Mouse (Mus musculus) kidney, postnatal 10 days (tissue): ENCODE results near the gene Rmnd5a.
"Not testable (repeated sequence)": the region's sequence is repeated elsewhere in the genome, so short reads cannot be mapped to it uniquely, and the experiment has no call there.

Experiments
- DNase-seq: peaks from one replicate; pipeline ENCODE4 v3.0.0; 2021; ENCODE audit warnings: mixed read lengths

Rmnd5a gene

DNA sequence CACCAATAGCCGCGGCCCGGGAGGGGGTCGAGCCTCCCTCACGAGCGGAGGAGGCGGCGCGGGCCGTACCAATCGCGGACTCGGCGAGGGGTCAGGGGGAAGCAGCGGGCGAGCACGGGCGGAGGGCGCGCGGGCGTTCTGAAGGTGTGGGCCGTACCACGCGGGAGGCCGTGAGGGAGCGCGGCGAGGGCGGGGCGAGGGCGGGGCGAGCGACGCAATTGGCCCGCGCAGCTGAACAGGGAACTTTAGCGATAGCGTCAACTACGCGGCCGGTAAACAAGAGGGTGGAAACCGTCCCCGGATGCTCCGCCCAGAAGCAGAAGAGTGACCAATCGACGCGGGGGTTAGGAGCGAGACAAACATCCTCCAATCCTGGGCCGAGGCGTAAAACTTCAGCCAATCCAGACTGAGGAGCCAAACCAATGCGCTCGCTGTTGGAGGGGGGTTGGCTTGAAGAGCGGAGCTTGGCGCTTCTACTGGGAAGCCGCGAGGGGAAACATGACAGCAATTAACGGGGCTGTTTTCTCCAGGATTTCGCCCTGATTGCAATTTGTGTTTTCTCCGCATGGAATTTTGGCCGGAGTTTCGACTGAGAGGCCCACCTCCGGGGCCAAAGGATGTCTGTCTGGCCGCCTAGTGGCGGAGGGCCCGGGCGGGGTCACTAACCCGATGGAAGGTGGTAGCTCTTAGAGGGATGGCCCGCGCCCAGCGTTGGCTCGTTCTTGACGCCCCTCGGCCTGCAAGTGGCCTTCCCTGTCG is at the start of gene Rmnd5a:
Rmnd5a (minus strand) TSS at position 146 of the 759 bp plus-strand sequence.
- peak; percentile 99 for DNase-seq

DNA sequence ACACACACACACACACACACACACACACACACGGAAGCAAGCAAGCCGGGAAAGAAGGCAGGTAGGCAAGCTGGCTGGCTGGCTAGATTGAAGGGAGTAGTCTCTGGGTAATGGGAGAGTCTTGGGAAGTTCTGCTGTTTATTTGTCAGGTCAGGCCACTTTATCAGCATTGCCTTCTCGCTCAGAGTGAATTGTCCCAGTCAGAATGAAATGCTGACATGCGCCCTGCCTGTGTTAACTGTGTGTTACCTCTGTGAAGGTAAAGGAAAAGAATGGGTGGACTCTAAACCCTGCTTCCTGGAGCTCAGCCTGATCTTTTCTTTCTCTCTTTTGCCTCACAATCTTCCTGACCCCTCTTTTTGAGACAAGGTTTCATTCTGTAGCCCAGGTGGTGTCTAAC is 47.5 kb upstream of the Rmnd5a start:
- DNase-seq: no peak

DNA sequence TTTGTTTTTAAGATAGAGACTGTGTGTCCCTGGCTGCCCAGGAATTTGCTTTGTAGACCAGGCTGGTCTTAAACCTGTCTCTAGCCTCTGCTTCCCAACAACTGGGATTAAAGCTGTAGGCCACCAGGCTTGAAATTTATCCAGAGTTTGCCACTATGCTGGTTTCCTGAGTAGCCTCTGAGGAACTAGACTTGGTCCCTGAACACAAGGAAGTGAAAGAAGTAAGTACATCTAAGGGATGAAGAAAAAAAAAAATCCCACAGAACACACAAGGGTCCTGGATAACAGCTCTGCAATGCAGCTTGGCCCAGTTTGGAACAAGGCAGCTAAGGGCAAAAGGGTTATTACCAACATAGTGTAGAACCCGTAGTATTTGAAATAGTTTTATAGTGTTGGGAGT is 46.4 kb upstream of the Rmnd5a start:
- no peak for DNase-seq

DNA sequence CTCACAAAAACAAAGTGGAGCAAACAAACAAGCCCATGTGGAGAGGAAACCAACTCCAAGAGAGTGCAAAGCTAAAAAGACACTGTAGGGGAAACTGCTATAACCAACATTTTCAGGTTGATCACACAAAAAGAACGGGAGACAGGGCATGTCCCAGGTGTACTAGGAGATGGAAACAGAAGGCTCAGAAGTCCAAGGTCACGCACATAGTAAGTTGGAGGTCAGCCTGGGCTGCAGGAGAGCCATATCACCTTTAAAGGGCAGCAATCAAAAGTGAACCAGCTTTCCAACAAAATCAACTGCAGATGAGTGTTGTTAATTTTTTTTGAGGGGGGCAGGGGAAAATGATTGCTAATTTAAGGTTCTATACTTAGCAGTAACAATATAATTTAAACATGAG is 45.8 kb upstream of the Rmnd5a start:
- no peak for DNase-seq

DNA sequence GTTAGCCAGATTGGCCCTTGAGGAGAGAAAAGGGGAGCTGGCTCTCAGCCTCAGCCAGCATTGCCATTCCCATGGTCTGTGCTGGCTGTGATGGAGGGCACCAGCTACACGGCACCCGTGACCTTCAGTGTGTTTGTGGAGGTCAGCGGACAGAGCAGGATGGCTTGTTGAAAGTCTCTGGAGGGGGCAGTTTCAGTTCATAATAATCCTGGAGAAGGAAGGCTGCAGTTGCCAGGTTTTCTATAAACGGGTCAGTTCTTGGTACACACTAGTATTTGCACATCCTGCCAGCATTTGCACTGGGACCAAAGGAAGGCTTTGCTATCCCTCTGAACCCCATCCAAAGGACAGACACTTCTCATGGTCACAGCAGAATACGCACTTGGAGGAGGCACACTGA is 44.8 kb upstream of the Rmnd5a start:
- DNase-seq: peak; percentile 11

DNA sequence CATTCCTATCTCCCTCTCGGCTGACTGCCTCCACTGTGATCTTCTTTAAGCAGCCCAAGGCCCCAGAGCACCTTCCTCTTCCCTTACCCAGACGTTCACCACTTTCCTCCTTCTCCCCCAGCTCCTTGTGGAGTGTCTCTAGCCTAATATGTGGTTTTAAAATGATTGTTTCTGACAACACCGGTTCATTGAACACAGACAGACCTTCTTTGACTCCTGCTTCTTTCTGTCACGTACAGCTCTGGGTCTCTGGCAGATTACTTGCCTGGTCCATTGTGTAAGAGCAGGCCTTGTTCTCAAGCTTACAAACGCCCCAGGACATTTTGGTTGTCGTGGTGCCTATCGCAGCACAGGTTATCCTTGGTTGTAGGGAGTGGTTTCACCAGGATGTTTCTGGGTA is 40.7 kb upstream of the Rmnd5a start:
- no peak for DNase-seq

DNA sequence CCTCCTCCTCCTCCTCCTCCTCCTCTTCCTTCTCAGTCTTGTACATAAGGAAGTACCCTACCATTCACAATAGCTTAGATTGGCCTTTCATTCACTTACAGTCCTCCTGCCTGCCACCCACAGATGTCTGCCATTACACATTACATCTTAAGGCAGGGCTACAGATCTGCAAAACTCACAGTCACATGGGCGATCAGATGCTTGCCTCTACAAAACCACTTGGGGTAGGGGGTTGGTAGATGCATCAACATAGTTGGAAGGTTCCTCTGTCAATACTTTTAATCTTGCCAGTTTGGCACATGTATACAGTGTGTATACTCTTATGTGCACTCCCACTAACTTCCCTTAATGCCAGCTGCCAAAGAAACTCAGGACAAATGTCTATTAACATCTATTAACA is 39.7 kb upstream of the Rmnd5a start:
- no peak for DNase-seq

DNA sequence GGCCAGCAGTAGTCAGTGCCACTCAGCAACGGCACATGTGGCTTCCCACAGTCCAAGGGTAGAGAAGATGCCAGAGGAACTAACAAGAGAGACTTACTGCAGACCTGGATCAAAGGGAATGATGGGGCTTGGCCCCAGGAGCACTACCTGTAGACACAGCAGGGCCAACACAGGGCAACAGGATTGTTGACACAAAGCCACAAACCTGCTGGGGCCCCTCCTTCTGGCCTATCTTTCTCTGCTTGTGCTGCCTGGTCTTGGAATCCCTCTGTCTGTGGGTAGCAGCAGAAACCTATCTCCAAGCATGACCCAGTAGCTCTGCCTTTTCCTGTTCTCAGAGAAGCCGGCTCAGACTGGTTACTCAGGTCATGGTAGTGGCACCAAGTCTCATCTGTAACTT is 39.2 kb upstream of the Rmnd5a start:
- DNase-seq: not testable (repeated sequence)

DNA sequence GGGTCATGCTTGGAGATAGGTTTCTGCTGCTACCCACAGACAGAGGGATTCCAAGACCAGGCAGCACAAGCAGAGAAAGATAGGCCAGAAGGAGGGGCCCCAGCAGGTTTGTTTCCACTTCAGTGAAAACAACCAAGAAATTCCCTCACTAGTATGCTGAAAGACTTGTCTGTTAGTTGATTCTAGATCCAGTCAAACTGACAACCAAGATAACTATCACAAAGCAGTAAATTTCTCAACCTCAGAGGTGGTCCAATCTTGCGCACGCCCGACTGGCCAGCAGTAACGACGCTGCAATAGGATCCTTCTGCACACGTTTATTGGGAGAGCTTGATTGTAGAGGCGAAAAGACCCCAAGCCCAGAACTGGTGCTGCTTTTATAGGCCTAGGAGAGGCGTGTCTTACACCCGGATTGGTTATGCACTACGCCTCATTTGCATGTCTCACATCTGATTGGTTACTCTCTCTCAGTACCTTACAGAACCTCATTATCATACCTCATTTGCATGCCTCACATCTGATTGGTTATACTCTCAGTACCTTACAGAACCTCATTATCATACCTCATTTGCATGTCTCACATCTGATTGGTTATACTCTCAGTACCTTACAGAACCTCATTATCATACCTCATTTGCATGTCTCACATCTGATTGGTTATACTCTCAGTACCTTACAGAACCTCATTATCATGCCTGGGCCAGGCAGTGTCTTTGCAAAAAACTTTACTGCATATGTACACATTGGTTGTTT is 38.6 kb upstream of the Rmnd5a start:
- DNase-seq: not testable (repeated sequence)

DNA sequence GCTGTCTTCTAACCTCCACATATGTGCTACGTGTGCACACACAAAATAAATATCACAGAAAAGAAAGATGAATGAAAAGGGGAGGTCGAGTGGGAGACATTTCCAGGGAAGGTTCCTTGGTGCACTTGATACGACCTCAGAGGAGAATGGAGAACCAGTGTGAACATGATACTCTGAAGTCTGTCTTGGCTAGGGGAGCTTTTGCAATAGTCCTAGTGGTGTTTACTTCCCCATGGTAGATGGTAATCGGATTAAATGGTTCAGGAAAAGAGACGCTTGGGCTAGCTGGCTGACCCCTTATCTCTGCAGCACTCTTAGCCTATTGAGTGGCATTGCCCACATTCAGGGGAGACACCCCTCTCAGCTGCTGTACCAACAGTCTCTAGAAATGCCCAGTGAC is 36.3 kb upstream of the Rmnd5a start:
- DNase-seq: no peak

DNA sequence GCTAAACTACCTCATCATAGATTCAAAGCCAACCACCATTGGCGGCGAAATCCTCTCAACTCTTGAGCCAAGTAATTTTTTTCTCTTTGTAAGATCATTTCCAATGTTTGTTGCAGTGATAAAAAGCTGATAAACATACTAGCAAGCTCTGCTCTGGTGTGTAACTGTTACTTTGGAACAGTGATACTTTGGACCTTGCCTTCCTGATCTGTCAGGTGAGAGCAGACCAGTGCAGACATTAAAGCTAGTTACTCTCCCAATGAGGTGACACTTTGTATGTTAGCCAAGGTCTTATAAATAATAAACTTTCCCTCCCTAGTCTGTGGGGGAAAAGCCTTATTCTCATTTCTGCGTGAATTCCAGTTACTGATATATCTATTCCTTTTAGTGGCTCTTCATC is 35.2 kb upstream of the Rmnd5a start:
- no peak for DNase-seq

DNA sequence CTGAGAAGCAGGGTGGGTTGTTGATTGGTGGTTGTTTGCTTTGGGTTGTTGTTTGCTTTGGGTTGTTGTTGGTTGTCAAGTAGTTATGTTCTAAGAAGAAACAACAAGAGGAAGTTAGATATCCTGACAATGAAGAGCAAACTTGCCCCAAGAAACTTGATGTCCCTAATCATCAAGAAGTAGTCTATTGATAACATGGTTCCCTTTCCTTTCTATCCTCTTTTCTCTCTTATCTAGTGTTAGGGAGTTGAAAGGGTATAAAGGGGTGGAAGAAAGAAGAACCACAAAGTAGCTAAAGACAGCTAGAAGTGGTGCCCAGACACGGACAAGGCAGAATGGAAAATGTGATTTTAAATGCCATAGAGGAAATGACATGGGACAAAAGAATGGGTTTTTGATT is 32.3 kb upstream of the Rmnd5a start:
- no peak for DNase-seq

DNA sequence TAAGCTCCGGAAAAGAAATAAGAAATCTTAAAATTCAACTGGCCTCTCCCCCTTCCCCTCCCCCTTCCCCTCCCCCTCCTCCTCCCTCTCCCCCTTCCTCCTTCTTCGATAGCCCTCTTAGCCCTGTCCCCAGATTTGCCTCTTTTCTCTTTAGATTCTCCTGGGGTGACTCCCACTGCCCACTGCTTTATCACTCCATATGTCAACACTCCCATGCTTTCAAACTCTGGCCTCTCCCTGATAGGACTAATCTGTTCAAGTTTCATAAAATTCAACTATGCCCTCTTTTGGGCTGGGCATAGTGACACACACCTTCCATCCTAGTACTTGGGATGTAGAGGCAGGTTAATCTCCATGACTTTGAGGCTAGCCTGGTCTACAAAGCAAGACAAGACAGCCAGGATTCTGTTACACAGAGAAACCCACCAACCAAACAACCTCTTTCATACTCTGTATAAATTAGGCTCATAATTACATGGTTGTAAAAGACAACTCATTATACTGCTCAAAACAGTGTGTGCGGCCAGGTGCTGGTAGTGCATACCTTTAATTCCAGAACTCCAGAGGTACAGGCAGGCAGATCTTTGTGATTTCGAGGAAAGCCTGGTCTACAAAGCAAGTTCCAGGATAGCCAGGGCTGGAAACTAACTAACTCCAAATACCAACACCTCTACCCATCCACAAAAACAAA is 31.5 kb upstream of the Rmnd5a start:
- no peak for DNase-seq

DNA sequence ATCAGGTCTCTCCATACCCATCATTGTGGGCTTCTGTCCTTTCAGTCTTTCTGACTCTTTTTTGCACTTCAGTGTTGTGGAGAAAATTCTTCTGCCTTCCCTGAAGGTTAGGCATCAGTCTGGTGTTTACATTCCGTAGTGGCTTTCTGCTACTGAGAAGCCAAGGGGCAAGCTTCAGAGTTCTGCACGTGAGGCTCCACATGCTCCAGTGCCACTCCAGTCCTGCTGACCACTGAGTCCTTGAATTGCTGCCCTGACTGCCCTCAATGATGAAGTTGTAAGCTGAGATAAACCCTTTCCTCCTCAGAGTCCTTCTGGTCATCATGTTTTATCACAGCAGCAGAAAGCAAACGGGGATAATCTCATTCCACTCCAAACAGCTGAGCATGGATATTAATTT is 28.9 kb upstream of the Rmnd5a start:
- DNase-seq: peak; percentile 41

DNA sequence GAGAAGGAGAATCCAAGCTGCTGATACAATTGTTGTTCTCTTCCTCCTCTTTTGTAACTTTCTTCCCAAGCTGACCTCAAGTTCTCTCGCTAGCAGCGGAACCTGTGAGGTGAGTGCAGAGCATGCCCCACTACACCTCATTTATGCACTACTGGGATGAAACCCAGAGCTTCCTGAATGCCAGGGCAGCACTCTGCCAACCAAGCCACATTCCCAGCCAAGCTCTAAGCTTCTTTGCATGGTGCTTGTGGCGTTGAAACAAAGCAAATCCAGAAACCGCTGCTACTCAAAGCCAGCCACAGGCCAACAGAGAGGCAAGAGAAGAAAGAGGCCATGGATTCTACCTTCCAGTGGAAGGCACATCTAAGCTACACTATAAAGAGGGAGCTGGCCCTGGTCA is 27.3 kb upstream of the Rmnd5a start:
- DNase-seq: no peak

DNA sequence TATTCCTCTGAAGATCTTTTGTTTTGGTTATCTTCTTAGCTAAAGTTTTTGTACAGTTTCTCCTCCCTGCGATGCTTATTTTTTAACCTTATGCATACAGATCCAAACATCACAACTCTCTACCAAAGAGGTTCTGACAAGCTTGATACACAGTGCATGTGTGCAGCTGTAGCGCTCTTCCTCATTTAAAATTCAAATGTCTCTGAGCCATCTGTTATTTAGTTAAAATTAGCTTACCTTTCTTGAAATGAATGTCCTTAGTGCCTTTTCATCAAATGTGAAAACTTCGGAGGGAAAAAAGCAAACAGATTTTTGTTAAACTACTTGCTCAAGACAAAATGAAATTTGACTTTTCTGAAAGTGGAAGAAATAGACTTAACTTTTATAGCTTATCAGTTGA is 24.7 kb upstream of the Rmnd5a start:
- DNase-seq: no peak

DNA sequence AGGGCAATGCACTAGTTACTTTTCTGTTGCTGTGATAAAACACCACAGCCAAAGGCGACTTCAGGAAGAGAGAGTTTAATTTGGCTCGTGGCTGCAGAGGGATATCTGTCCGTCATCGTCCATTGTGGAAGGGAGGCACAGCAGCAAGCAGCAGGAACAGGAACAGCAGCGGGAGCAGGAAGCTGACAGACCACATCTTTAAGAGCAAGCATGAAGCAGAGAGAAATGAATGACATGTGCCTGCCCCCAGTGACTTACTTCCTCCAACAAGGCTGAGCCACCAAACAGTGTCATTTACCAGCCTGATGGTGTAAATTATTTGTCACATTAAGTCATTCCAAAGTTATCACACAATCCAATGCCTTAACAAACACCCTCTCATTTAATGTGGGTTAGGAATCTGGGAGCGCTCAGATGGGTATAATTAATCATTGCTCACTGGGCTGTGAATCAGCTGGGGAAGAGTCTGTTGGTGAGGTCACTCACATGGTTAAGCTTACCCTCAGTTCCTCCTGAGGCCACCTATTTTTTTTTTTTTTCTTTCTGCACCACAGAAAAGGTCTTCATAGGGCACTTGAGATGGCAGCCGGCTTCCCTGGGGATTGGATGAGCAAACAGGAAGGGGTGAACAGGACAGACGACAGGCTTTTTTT is 17.6 kb upstream of the Rmnd5a start:
- no peak for DNase-seq

DNA sequence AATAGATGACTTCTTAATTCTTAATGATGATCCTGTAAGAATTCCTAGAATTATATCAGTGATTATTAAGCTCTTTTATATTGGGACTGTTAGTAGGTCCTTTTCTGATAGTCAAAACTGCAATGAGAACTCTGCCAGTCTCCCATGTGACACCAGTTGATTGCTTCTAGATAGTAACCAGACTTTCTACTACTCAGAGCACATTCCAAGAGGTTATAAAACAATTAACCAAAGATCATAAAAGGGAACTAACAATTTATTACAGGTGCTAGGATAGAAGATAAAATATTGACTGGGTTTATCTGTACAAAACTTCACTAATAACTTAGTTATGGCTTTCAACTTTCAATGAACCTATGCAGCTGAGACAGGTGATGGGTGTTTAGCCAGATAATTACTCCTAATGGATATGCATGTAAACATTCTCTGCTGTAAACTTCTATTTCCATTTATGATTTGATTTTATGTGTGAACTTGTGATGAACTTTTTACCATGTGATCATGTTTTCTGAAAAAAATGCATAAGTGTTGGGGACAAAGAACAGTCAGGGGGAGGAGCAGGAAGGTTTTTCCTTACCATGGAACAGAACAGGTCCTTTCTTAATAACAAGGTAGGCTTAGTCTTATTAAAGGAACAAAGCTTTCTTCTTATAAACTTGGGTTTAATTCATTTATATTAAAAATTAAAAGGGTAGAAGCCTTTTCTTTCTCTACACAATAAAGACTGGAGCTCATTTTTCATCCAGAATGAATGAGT is 13.7 kb upstream of the Rmnd5a start:
- not testable (repeated sequence) for DNase-seq

DNA sequence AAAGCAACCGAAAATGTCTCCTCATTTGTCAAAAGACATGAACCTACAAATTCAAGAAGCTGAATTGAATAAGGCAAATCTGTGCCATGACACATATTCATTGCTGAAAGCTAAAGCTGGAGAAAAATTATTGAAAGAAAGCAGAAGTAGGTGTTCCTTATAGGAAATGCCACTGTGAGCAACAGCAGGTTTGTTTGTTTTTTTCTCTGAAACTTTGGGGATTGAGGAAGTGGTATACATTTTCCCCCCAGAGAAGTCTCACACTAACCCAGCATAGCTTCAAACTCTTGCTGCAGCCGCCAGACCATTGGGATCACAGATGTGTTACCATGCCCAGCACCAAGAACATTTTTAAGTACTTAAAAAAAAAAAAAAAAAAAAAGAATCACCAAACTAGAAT is 12.4 kb upstream of the Rmnd5a start:
- no peak for DNase-seq

DNA sequence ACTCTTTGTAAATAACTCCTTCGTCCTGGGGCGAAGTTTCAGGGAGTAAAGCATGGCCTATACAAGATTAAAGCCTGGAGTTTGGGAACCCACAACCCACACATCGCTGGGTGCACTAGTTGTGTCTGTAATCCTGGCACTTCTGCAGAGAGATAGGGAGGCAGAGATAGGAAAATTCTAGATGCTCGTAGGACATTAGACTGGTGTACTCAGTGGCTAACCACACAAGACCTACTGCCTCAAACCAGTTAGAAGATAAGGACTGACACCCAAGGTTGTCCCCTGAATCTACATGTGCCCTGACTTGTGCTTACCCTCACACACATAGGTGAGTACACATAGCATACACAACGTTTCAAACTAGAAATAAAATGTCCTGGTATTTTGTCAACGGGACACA is 5.1 kb upstream of the Rmnd5a start:
- DNase-seq: no peak

DNA sequence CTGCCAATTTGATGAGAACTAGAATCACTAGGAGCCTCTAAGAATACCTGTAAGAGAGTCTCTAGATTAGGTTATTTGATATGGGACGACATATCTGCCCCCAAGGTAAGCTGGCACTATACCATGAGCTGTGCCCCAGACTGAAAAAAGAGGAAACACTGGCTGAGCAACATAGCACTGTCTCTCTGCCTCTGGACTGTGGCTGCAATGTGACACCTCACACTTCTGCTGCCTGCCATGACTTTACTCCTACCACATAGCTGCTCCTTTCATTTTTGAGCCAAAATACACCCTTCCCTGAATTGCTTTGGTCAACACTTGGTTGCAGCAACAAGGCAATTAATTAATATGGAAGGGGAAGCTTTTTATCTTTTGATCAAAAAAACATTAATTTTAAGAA is 4.3 kb upstream of the Rmnd5a start:
- no peak for DNase-seq

DNA sequence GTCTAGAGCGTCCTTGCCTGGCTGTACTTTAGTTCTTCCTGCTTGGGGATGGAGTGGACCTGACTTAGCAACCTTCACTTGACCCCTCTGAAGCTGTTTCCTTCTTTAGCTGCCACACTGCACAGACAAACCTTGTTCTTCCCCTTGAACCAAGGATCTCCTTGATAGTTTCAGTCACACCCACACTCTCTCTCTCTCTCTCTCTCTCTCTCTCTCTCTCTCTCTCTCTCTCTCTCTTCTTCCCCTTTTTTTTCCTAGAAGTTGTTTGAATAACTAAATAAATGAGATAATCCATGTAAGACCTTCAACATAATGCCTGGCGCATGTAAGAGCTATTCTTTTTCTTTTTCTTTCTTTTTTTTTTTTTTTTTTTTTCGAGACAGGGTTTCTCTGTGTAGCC is 1.7 kb upstream of the Rmnd5a start:
- DNase-seq: no peak

DNA sequence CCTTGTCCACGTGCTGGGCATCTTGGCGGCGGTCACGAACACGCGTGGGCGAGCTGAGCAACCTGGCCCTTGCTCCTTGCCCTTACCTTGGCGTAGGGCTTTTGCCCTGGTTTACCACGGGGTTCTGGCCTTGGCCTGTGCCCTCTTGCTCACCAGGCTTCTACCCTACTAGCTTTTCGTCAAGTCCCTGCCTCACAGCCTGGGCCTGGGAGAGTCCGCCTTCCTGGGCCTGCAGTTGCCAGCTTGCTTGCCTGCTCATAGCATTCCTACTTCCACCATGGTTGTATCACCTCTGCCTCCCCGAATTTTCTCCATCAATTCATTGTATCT is 779 bp upstream of the Rmnd5a start:
- no peak for DNase-seq
